Mouse (Mus musculus) kidney, postnatal 25 days (tissue): Measurements from ENCODE around the gene Cd4.
A peak's percentile ranks its signal among the peaks of the same experiment; 100 is the strongest.
"Not testable (repeated sequence)": the region's sequence is repeated elsewhere in the genome, so short reads cannot be mapped to it uniquely, and the experiment has no call there.

Experiments used
- DNase-seq, 2 experiments: peaks; one replicate each; pipeline ENCODE4 v3.0.0; 2021; ENCODE audit warnings: mixed read lengths in 2 of 2

Gene Cd4

GRCm38 (mm10) chr6:124915160-124915941 is 27.3 kb upstream of the Cd4 start:
- peak; percentile 69 to 87 for DNase-seq

DNA sequence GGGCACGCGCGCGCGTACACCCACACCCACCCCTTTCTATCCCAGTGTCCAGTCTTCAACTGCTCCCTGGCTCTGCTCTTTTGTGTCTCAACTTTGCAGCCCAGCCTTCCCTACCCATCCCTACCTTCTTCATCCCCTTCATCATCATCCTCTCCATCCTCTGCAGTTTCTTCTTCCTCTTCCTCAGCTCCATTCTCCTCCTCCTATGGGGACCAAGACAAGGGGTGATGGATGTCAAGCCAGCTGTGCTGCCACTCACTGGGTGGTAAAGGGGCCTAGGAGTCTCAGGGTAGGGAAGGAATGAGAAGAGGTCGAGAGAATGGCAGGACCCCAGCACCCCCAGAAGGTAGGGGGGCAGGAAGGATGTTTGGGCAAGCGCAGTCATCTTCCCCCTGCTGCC is 26.5 kb upstream of the Cd4 start:
- DNase-seq, result no peak

GRCm38 (mm10) chr6:124913721-124914285 is 25.8 kb upstream of the Cd4 start:
- DNase-seq, result peak; percentile 64 to 86

DNA sequence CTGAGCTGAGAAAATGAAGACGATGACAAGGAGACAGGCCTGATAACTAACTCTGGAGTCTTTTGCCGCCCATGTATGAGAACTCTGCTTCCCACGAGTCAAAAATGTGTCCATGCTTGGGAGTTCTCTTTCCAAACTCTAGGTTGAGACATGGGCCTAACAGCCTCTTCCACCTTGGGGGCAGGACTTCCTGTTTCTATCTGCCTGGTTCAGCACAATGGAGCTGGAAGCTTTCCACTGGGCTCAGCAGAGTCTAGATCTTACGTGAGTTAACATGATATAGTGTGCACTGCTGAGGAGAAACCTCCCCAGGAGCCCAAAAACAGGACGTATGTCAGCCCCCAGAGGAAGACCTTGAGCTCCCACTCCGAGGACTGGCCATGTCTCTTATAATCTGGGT is 25.2 kb upstream of the Cd4 start:
- peak in 1 of 2 experiments; percentile 51 for DNase-seq

- DNase-seq, result no peak
These were observed 23.7 kb upstream of the Cd4 start, which contains the start of gene Lag3 for GRCm38 (mm10) chr6:124911533-124912218. Lag3 (minus strand) TSS chr6:124911705.

GRCm38 (mm10) chr6:124910032-124910431 is 22.0 kb upstream of the Cd4 start:
- no peak for DNase-seq

DNA sequence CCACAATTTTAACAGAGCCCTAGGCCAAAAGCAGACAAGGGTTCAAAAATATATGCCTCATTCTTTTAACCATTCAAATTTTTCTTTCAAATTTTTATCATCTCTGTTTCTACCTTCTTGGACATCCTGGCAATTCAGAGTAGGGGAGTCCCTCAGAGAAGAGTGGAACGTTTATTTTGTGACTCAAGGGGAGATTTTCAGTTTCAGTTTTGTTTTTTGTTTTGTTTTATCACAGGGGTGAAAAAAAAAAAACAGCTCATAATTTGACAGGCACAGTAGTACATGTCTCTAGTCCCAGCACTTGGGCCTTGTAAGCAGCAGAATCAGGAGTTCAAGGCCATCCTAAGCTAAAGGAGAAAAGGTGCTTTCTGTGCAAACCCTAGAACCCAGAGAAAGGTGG is 19.7 kb upstream of the Cd4 start:
- DNase-seq, result no peak

GRCm38 (mm10) chr6:124904991-124905860 is 17.2 kb upstream of the Cd4 start:
- no peak for DNase-seq

GRCm38 (mm10) chr6:124904161-124904981 is 16.4 kb upstream of the Cd4 start:
- peak; percentile 81 to 87 for DNase-seq

DNA sequence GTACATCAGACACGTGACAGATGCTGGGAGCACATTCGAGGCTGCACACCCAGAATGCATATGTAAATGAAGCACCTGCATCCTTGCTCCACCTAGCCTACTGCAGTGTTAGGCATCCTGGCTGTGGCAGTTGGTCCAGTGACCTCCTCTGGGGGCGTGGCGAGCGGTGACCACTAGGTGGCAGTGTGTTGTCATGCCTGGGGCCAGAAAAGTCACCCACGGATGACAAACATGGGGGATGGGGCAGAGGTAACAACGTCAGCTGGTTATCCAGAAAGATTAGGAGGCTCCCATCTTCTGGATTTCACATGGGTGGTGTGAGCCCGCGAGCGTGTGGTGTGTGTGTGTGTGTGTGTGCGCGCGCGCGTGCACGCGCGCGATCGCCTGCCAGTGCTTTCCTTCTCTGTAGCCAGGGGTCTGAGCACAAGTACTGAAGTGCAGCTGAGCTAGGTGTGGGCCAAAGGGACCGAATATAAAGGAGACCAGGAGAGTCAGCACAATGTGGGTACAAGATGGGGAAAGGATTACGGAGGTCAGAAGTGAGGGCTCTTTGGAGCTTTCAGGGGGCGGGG is 15.6 kb upstream of the Cd4 start:
- peak; percentile 95 to 98 for DNase-seq

DNA sequence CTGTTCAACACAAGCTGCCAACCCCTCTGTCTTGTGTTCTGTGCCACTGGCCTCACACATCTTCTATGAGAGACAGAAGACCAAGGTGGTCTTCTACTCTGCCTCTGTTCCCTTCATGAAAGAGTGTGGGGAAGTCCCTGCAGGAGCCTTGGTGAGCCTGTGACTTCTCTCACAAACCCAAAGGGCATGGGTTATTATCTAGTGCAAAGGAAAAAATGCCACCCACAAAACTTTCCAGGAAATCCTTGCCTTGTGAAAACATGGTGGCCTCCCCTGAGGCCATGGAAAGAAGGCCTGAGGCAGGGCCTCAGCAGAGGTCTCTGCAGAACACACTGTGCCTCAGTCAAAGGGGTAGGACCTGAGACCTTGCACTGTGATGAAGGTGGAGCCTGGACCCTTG is 13.8 kb upstream of the Cd4 start:
- no peak for DNase-seq

DNA sequence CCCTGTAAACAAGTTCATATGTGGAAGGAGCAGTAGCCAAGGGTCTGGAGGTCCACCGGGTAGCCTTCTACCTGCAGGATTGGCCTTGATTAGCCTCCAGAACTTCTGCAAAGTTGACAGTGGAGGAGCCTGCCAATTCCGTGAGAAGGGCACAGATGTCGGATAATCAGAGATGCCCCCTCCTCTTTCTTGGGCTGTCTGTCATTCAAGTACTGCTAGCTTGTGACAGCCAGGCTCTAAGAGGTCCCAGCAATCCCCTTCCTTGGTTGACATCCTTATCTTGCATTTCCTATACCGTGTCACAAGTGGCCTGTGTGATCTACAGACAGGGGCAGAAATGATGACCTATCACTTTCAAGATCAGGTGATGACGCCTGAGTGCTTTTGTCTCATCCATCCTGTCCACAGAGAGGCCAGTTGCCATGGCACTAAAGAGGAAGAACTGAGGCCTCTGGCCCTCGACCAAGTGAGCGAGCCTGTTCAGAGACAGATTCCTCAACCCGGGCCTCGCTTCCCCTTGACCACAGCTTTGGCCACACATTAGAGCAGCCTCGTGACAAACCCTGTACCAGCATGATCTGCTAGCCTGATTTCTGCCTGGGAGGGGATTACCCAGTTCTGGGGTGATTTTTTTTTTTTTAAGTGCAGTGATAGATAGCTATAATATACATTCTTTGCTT is 12.9 kb upstream of the Cd4 start:
- no peak for DNase-seq

DNA sequence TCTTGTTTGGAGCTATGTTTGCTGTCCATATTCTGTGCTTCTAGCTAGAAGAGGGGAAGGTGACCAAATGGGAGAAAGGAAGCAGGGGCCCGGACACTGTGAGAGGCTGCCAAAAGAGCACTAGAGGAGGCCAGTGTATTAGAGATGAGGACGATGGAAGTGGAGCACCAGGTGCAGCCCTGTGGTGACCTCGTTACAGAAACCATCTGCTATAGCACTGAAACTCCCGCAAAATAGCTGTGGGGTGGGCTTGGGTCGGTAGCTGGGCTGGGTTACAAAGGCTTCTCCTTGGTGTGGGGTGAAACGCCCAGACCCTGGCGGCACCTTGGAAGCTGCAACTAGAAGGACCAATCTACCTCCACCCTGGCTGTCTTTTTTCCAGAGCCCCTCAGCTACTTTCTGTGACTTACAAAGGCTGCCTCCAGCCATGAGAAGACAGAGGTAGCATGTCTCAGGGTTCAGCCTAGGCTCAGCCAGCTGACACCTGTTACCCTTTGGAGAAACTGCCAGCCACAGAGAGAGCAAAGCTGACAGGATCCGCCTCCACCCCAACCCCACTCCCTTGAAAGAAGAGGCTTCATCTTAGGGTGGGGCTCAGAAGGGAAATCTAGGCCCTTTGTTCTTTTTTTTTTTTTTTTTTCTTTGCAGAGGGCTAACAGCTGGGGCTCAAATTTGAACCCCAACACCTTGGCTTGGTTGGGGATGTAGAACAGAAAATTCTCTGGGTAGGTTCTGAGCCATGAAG is 12.2 kb upstream of the Cd4 start:
- no peak for DNase-seq

DNA sequence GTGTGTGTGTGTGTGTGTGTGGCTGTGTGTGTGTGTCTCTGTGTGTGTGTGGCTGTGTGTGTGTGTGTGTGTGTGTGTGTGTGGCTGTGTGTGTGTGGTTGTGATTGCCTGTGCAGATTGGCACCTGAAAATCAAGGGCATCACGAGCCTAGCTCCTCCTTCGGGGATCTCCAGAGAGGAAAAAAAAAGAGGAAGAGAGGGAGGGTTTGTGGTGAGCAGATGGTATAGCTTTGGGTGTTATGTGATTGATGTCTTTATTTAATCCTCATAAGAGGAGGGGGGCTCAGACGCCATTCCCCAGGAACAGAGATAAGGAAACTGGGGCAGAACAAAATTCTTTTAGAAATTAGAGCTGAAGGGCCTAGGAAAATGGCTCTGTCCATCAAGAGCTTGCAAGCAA is 10.3 kb upstream of the Cd4 start:
- DNase-seq, result no peak

DNA sequence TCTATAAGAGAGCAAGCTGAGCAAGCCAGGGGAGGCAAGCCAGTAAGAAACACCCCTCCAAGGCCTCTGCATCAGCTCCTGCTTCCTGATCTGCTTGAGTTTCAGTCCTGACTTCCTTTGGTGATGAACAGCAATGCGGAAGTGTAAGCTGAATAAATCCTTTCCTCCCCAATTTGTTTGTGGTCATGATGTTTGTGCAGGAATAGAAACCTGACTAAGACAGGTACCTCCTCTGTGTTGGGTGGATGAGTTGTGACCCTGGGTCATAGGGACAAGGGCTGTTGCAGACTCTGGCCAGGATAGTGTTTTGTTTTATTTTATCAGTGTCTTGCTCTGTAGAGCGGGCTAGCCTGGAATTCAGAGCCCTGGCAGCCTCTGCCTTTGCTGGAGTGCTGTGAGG is 6.1 kb upstream of the Cd4 start:
- not testable (repeated sequence) for DNase-seq

DNA sequence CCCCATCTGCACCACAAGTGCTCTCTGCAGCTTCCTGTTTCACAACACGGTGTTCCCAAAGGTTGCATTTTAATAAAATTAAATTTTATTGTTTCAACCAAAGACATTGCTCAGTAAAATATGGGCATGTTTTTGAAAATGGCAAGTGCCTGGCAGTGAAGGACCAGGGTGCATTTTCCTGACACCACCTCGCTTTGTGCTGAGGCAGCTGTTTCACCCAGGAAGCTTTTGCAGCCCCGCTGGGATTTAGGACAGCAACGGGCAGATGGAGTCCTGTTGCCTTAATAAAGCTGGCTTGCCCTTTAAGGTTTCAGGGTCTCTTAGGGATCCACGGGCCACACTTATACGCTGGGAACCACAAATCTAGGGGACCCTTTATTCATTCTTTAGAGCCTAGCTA is 3.0 kb upstream of the Cd4 start:
- DNase-seq, result no peak

DNA sequence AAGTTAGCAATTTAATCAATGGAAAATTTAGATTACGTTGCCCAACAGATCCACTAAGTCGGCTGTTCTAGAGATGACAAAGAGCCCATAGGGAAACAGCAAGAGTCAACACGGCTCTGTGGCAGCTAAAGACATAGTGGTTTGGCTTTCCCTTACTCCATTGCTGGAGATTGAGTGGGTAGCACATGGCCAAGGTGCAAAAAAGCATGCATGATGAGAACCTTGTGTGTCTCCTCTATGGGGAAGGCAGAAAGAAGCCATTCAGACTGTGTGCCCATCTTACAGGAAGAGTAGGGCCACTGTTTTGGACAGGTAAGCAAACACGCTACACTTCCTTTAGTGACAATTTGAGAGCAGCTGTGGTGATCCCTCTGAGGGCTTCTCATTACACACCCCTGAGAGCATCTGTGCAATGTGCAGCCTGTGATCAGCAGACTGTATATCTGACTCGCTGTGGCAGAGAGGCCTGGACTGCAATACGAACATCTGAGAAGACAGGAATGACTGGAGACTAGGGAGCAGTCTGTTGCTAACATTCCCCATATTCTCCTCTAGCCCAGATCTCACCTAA is 619 bp upstream of the Cd4 start:
- DNase-seq, result no peak

GRCm38 (mm10) chr6:124885956-124886381 is 2.1 kb downstream of the Cd4 start:
- DNase-seq, result no peak

- DNase-seq, result no peak
These were observed 3.1 kb downstream of the Cd4 start for GRCm38 (mm10) chr6:124884714-124885500.
